Mouse (Mus musculus) ZHBTc4 (cell line): ENCODE results near the gene Snca.
"Not testable (repeated sequence)": the region's sequence is repeated elsewhere in the genome, so short reads cannot be mapped to it uniquely, and the experiment has no call there.

Experiments used
- DNase-seq: peaks from one replicate; pipeline ENCODE4 v3.0.0-alpha.2; 2011; ENCODE audit warnings: low read depth, low spot score

Snca gene

GRCm38 (mm10) chr6:60724110-60724829 lies 105.4 kb downstream of the Snca start:
- DNase-seq, result no peak

GRCm38 (mm10) chr6:60717566-60717965 lies 112.1 kb downstream of the Snca start:
- no peak for DNase-seq

DNA sequence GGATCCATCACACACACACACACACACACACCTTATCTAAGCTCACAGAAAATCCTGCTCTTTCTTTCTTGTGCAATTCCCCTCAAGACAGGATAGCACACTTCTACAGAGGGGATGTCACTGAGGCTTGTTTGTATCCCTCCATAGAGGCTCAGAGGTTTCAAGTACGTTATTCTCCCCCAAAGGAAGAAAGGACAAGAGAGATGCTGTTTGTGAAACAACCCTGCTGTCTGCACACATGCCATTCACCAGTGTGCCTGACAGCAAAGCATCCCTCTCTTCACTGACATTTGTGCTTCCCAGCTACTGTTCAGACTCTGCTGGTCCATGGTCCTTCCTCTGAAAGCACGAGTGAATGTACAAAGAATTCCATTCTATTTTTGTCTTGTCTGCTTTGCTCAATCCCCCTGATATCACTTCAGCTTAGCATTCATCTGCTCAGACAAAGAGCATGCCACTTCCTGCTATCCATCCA lies 119.6 kb downstream of the Snca start:
- DNase-seq, result no peak

- DNase-seq, result no peak
Observed at GRCm38 (mm10) chr6:60698072-60698471, 131.6 kb downstream of the Snca start.

- DNase-seq, result not testable (repeated sequence)
Observed at GRCm38 (mm10) chr6:60687048-60687447, 142.6 kb downstream of the Snca start.

DNA sequence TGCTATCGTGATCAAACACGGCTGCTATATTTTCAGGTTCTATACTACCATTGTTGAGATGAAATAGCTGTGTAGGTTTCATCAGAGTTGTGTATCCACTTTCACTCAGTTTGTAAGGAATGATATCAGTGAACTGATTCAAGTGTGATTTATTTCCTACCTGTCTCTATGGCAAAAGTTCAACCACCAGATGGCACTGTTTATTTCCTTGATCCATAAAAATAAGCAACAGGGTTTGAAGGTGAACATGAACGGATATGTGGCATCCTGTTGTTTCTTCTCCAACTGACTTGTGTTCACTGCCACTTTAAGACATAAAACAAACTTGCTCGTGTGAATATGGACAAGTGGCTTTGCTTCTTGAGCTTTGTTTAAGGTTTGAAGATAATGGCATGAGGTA lies 147.4 kb downstream of the Snca start:
- DNase-seq, result peak; percentile 53
